Mouse (Mus musculus): ENCODE measurements around the gene Ppm1m. TPM values are rescaled to one million over a fixed set of nuclear protein-coding genes. Genes with fewer than 3 reads are reported as not detected.

Gene Ppm1m
- 10 to 100 TPM; 16.0 to 20.8 TPM for total RNA-seq (2021)

GRCm38 (mm10) chr9:106199535-106200272 is at the start of gene Ppm1m:
Ppm1m (minus strand) TSS chr9:106199746.
- no peak for DNase-seq

GRCm38 (mm10) chr9:106242813-106243488 is 43.4 kb upstream of the Ppm1m start:
- DNase-seq: no peak

- no peak for DNase-seq
Measured at GRCm38 (mm10) chr9:106241541-106242164, 42.1 kb upstream of the Ppm1m start.

GRCm38 (mm10) chr9:106237878-106238277 is 38.3 kb upstream of the Ppm1m start:
- no peak for DNase-seq

- DNase-seq: no peak
Measured at GRCm38 (mm10) chr9:106237401-106237800, 37.9 kb upstream of the Ppm1m start.

GRCm38 (mm10) chr9:106236818-106237211 is 37.3 kb upstream of the Ppm1m start:
- DNase-seq: no peak

- no peak for DNase-seq
Measured at GRCm38 (mm10) chr9:106236156-106236817, 36.7 kb upstream of the Ppm1m start.

DNA sequence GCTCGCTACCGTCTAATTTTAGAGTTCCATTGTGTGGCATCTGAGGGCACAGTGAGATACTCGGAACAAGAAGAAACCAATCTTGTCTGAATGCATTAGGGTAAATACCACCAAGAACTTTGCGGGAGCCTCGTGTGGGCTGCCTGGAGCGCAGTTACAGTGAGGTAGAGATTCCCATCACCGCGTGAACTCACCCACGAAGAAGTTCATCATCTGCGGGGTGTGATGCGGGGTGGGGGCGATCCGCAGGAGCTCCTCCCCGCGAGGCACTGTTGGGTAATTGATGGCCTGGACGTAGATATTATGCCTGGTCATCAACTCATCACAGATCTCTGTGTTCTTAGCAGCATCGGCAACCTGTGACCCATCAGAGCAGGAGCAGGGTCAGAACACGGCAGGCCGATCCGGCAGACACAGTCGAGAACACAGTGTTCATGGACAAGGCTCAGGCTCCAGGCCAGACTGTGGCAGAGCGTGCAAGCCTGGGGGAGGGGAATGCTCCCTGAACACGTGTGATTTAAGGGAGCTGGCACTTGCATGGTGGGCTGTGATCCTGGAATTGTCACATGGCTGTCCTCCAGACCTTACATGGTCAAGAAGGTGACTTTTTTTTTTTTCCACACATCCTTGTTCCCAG is 35.8 kb upstream of the Ppm1m start:
- no peak for DNase-seq

DNA sequence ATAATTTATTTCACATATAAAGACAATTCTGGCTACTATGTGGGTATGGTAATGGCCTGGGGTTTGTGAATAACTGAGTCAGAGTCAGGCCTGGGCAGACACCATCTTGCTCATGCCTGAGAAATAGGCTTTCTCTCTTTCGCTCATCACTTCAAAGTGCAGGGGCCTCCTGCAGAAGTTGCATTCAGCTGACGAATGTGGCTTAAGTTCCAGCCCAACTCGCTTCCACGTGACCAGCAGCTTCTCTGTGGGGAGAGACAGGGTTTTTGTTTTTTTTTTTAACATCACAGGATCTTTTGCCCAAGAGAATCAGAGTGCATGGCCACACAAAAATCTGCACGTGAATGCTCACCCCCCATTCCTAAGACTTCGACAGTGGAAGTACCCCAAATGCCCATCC is 34.4 kb upstream of the Ppm1m start:
- DNase-seq: no peak

DNA sequence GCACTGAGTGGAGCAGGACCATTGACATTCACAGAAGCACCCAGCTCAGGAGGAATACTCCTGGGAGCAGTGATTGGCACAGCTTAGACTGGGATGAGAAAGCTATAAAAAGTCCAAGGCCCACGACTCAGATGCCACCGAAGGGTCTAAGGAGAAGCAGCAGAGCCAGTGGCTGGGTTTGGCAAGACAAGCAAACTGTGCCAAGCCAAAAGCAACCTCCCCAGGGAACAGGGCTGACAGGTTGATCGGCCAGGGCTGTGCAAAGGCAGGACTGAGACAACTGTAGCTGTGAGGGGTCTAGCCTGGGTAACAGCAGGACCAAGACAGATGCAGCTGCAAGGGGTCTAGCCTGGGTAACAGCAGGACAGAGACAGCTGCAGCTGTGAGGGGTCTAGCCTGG is 33.4 kb upstream of the Ppm1m start:
- DNase-seq: no peak

- no peak for DNase-seq
Measured at GRCm38 (mm10) chr9:106231816-106232215, 32.3 kb upstream of the Ppm1m start.

DNA sequence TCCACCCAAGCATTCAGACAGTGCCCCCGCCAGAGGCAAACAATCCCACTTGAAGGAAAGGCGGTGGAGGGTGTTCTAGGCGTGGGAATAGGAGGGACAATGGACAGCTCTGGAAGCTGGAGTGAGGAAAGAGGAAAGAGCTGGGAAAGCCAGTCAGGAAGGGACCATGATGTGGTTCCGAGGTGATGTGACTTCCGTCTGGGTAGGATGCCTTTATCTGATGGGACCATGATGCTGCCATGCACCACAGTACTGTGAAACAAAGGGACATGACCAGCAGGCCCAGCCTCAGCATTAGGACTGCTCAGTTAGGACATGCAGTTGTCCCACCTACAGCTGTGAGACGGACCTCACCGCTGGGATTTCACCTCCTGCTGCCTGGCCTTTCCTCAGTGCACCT is 31.7 kb upstream of the Ppm1m start:
- no peak for DNase-seq

GRCm38 (mm10) chr9:106230734-106231106 is 31.2 kb upstream of the Ppm1m start:
- no peak for DNase-seq

DNA sequence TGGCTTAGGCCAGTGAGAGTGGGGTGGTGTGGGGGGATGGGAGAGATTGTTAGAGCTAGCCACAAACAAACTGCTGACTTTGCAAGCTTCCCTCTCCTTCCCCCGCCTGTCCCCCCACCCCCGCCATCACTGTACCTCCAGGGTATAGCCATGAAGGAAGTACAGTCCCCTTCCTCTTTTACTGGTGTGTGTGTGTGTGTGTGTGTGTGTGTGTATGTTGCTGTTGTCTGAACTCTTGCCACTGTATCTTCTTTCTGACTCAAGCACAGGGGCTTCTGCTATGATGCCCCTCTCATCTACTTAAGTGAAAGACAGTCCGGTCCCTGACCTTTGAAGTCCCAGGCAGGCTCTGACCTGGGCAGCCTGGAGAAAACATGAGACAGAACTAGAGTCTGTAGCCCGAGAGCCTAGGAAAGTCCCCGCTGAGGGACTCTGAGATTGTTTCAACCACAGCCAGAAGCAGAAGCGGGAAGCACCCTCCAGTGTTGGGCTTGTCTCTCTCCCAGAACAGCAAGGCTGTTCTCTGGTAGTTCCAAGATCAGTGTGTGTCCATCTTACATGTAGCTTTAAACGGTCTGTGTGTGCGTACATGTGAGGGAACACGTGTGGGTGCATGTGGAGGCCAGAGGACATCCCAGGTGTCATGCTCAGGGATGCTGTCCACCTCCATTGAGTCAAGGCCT is 30.6 kb upstream of the Ppm1m start:
- DNase-seq: no peak

GRCm38 (mm10) chr9:106227790-106228429 is 28.4 kb upstream of the Ppm1m start:
- no peak for DNase-seq

DNA sequence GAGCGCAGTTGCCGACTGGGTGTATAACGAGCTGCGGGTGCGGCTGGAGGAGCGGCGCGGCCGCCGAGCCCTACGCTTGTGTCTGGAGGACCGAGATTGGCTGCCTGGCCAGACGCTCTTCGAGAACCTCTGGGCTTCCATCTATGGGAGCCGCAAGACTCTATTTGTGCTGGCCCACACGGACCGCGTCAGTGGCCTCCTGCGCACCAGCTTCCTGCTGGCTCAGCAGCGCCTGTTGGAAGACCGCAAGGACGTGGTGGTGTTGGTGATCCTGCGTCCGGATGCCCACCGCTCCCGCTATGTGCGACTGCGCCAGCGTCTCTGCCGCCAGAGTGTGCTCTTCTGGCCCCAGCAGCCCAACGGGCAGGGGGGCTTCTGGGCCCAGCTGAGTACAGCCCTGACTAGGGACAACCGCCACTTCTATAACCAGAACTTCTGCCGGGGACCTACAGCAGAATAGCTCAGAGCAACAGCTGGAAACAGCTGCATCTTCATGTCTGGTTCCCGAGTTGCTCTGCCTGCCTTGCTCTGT is 26.7 kb upstream of the Ppm1m start:
- DNase-seq: peak; percentile 35 to 47

DNA sequence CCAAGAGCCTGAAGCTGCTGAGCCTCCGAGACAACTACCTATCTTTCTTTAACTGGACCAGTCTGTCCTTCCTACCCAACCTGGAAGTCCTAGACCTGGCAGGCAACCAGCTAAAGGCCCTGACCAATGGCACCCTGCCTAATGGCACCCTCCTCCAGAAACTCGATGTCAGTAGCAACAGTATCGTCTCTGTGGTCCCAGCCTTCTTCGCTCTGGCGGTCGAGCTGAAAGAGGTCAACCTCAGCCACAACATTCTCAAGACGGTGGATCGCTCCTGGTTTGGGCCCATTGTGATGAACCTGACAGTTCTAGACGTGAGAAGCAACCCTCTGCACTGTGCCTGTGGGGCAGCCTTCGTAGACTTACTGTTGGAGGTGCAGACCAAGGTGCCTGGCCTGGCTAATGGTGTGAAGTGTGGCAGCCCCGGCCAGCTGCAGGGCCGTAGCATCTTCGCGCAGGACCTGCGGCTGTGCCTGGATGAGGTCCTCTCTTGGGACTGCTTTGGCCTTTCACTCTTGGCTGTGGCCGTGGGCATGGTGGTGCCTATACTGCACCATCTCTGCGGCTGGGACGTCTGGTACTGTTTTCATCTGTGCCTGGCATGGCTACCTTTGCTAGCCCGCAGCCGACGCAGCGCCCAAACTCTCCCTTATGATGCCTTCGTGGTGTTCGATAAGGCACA is 26.1 kb upstream of the Ppm1m start:
- DNase-seq: no peak

GRCm38 (mm10) chr9:106222994-106223393 is 23.4 kb upstream of the Ppm1m start:
- no peak for DNase-seq

DNA sequence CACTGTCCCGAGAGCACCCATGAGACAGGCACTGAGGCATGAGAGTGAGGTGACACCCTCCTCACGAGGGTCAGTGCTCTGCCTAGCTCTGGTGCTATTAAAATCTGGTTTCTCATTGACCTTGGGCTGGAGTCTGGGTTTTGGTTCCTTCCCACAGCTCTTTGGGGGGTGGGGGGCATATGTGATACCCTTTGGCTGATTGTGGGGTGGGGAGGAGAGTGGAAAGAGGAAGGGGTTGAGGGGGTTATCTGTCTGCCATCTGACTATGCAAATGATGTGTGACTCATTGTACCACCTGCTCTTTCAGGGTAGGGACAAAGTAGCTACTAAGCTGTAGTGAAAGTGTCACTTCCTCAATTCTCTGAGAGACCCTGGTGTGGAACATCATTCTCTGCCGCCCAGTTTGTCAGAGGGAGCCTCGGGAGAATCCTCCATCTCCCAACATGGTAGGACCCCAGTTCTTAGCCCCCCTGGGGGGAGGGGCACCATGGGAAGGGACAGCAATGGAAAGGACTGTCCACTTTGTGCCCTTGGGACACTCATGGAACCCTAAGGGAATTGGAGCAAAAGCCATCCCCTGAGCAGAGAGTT is 22.8 kb upstream of the Ppm1m start, which contains the start of gene Tlr9:
Gene Tlr9 (plus strand): TSS at position 338 of the 591 bp plus-strand sequence.
- no peak for DNase-seq

GRCm38 (mm10) chr9:106220894-106221523 is 21.5 kb upstream of the Ppm1m start:
- DNase-seq: no peak
